Mouse (Mus musculus): ENCODE measurements at regions not wholly inside any gene's neighbourhood (a gene's known extent, or its start where the extent isn't known, plus 50 kb on each side); places are given as distances from the start of the nearest gene placed in this dataset.

GRCm38 (mm10) chr6:66367263-66367662 lies 167.9 kb upstream of the Mad2l1 start:
- TF ChIP-seq CTCF (IDR thresholded peaks at IDR 0.05; ENCODE audit: borderline replicate concordance, insufficient read depth, low read depth, low read length), result no peak
- TF ChIP-seq POLR2A (IDR thresholded peaks at IDR 0.05; ENCODE audit: borderline replicate concordance, insufficient read depth, low read length), result no peak
